Comparison of ENCODE assay signal across 23 mouse cellular contexts in the genomic region with DNA sequence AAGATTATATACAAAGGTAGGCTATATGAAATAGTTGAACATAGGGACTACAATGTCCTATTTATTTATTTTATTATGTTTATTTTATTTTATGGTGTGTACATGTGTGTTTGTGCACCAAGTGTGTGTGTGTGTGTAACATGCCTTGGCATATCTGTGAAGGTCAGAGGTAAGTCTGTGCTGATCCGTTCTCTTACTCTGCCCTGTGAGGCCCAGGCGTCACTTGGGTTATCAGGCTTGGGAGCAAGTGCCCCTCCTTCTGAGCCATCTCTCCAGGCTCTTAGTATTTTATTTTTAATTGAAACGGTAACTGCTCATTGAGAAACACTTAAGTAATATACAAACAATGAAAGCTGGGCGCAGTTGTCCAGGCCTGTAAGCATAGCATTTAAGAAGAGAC. TPM values are rescaled to one million over a fixed set of nuclear protein-coding genes. Genes with fewer than 3 reads are reported as not detected.
DNase-seq lines count a peak whose midpoint lies in the region; ATAC-seq and TF ChIP-seq lines count a peak whose summit lies in the region.
"Had no signal": no experiment of that assay in that cellular context is flagged by ENCODE, and none has a peak within 500 bp of the region (broad histone marks: within the 10 kb centered on the region; RNA-seq: fewer than 3 reads in every experiment).

No protein-coding gene starts in this region.

- no peak overlapping the region for H3K4me3 ChIP-seq in liver, embryonic 11.5 days (ENCODE audit: low read depth, low read length)
- H3K4me3 ChIP-seq in liver, embryonic 14.5 days (ENCODE audit: insufficient read depth in 1 of 2, low read depth in 2 of 2, low read length in 2 of 2), result no peak overlapping the region
- no peak overlapping the region for H3K4me3 ChIP-seq in left cerebral cortex, adult 2 months
- no peak overlapping the region for H3K4me3 ChIP-seq in forebrain, postnatal 0 days (ENCODE audit: low read depth, low read length)
- H3K4me3 ChIP-seq: heart, embryonic 12.5 days; heart, embryonic 15.5 days; hindbrain, embryonic 10.5 days had no signal

- peak; percentile 16 for DNase-seq in c-Kit-positive CD71-positive TER-119-positive erythroid progenitor cells, embryonic 14.5 days (ENCODE audit: low spot score)
- no peak for DNase-seq in liver, embryonic 11.5 days (ENCODE audit: low spot score)
- no peak for DNase-seq in liver, embryonic 14.5 days (ENCODE audit: low read depth in 3 of 3, low spot score in 3 of 3)
- DNase-seq in left cerebral cortex, adult 2 months (ENCODE audit: extremely low spot score in 1 of 2, low spot score in 2 of 2), result no peak
- DNase-seq in adrenal gland, postnatal 14 days, result no peak
- no peak for DNase-seq in forebrain, postnatal 0 days
- DNase-seq: adrenal gland, adult 2 months; adrenal gland, postnatal 25 days; cerebellum, adult 18-20 months; cerebellum, adult 9-10 months; cerebellum, postnatal 14 days; gastrocnemius, postnatal 25 days; heart, adult 18-20 months; heart, postnatal 10 days; heart, postnatal 36 days had no signal

- H3K27ac ChIP-seq in liver, embryonic 11.5 days (ENCODE audit: low read depth, low read length), result no peak overlapping the region
- no peak overlapping the region for H3K27ac ChIP-seq in liver, embryonic 14.5 days
- H3K27ac ChIP-seq in left cerebral cortex, adult 2 months, result no peak overlapping the region
- H3K27ac ChIP-seq in forebrain, postnatal 0 days (ENCODE audit: low read depth, low read length), result no peak overlapping the region
- H3K27ac ChIP-seq: heart, embryonic 15.5 days; hindbrain, embryonic 10.5 days; hindbrain, embryonic 14.5 days; hindbrain, postnatal 0 days had no signal

- no peak overlapping the region for H3K9ac ChIP-seq in liver, embryonic 11.5 days (ENCODE audit: low read depth, low read length)
- H3K9ac ChIP-seq in liver, embryonic 14.5 days (replicated peaks), result no peak overlapping the region
- H3K9ac ChIP-seq in forebrain, postnatal 0 days, result no peak overlapping the region
- H3K9ac ChIP-seq: heart, embryonic 12.5 days; heart, embryonic 15.5 days; hindbrain, embryonic 14.5 days had no signal

- H3K4me2 ChIP-seq in liver, embryonic 11.5 days, result peak overlapping the region; percentile 28; the same call in 1 of the 2 replicates
- 0 out of 2 replicates have a peak overlapping the region, but pooled peaks have one; percentile 15 for H3K4me2 ChIP-seq in liver, embryonic 14.5 days (ENCODE audit: low read depth)
- no peak overlapping the region for H3K4me2 ChIP-seq in forebrain, postnatal 0 days (ENCODE audit: low read depth)
- H3K4me2 ChIP-seq: heart, embryonic 12.5 days; heart, embryonic 15.5 days; hindbrain, embryonic 14.5 days had no signal

- peak; percentile 70; the same call in 1 of the 2 replicates for ATAC-seq in liver, embryonic 11.5 days (replicated peaks; ENCODE audit: low FRiP score)
- peak; percentile 58; the same call in 1 of the 2 replicates for ATAC-seq in liver, embryonic 14.5 days (ENCODE audit: insufficient read depth)
- no peak for ATAC-seq in forebrain, postnatal 0 days
- ATAC-seq: CD4-positive, CD25-positive, alpha-beta regulatory T cell, adult 4 months; forebrain, embryonic 14.5 days; hindbrain, postnatal 0 days had no signal

- no peak for TF ChIP-seq CTCF in liver, embryonic 14.5 days (IDR thresholded peaks at IDR 0.05; ENCODE audit: low read depth)
- no peak for TF ChIP-seq CTCF in left cerebral cortex, adult 2 months (IDR thresholded peaks at IDR 0.05)
- no peak for TF ChIP-seq CTCF in forebrain, postnatal 0 days (IDR thresholded peaks at IDR 0.05; ENCODE audit: low read depth)

- TF ChIP-seq EP300 in liver, embryonic 14.5 days (IDR thresholded peaks at IDR 0.05; ENCODE audit: low read depth), result no peak

- H3K36me3 ChIP-seq in liver, embryonic 11.5 days (ENCODE audit: control insufficient read depth, insufficient read depth, low read length), result no peaks in the 10 kb centered on the region
- no peaks in the 10 kb centered on the region for H3K36me3 ChIP-seq in liver, embryonic 14.5 days (replicated peaks; ENCODE audit: control insufficient read depth, insufficient read depth, low read depth)
- no peaks in the 10 kb centered on the region for H3K36me3 ChIP-seq in forebrain, postnatal 0 days (ENCODE audit: insufficient read depth)
- H3K36me3 ChIP-seq: heart, embryonic 12.5 days; heart, embryonic 15.5 days; hindbrain, embryonic 10.5 days had no signal

- intact Hi-C loops in left cerebral cortex, adult 2 months (cut with DNase I), result no loop called here

- WGBS in liver, embryonic 11.5 days, result 63% methylated on average over 4 of the region's 4 CpGs
- 28% methylated on average over 4 of the region's 4 CpGs for WGBS in liver, embryonic 14.5 days (ENCODE audit: insufficient replicate concordance)
- 87% methylated on average over 4 of the region's 4 CpGs for WGBS in forebrain, postnatal 0 days

- H3K4me1 ChIP-seq in liver, embryonic 11.5 days (replicated peaks; ENCODE audit: control insufficient read depth, insufficient read depth, low read length), result peaks cover 27% of the 10 kb centered on the region
- peaks cover 15 to 42% of the 10 kb centered on the region in 2 experiments for H3K4me1 ChIP-seq in liver, embryonic 14.5 days (replicated peaks; ENCODE audit: control insufficient read depth in 2 of 2, insufficient read depth in 2 of 2, low read length in 1 of 2)
- H3K4me1 ChIP-seq in forebrain, postnatal 0 days (ENCODE audit: insufficient read depth), result no peaks in the 10 kb centered on the region
- H3K4me1 ChIP-seq: hindbrain, embryonic 10.5 days had no signal

- no peaks in the 10 kb centered on the region for H3K9me3 ChIP-seq in liver, embryonic 11.5 days (ENCODE audit: control insufficient read depth, low read length)
- no peaks in the 10 kb centered on the region for H3K9me3 ChIP-seq in liver, embryonic 14.5 days (ENCODE audit: control insufficient read depth, low read length)
- no peaks in the 10 kb centered on the region for H3K9me3 ChIP-seq in forebrain, postnatal 0 days (ENCODE audit: low read length)
- H3K9me3 ChIP-seq: heart, embryonic 12.5 days; heart, embryonic 15.5 days; hindbrain, embryonic 10.5 days had no signal

- H3K27me3 ChIP-seq in liver, embryonic 11.5 days (replicated peaks; ENCODE audit: control insufficient read depth, insufficient read depth, low read length), result no peaks in the 10 kb centered on the region
- no peaks in the 10 kb centered on the region for H3K27me3 ChIP-seq in liver, embryonic 14.5 days (ENCODE audit: control insufficient read depth, insufficient read depth, low read length)
- H3K27me3 ChIP-seq in forebrain, postnatal 0 days (ENCODE audit: insufficient read depth, low read length), result no peaks in the 10 kb centered on the region
- H3K27me3 ChIP-seq: heart, embryonic 12.5 days; heart, embryonic 15.5 days had no signal

RNA-seq across cellular contexts. Expression of gene Tob1, which starts 10.8 kb away (rescaled TPM):
- 18.4 and 18.6 TPM in 2 replicates for polyA plus RNA-seq in liver, embryonic 11.5 days (2014; fragmentation: Nextera tagmentation; extraction: Ambion mirVana)
- polyA plus RNA-seq in liver, embryonic 14.5 days (2012; rRNA removed), result 7.5 and 7.8 TPM in 2 replicates
- polyA plus RNA-seq in liver, embryonic 14.5 days (2014; fragmentation: Nextera tagmentation; extraction: Ambion mirVana), result 8.3 and 9.1 TPM in 2 replicates
- 10 to 100 TPM; 42.4 to 47.9 TPM for total RNA-seq in left cerebral cortex, adult 2 months (2021)
- total RNA-seq in adrenal gland, postnatal 14 days (2021), result 158 and 199 TPM in 2 replicates
- total RNA-seq in forebrain, postnatal 0 days (2014; rRNA removed), result 12.5 and 17.3 TPM in 2 replicates
- 27.9 and 31.6 TPM in 2 replicates for polyA plus RNA-seq in forebrain, postnatal 0 days (2015; fragmentation: Nextera tagmentation; extraction: Ambion mirVana)

RNA-seq across cellular contexts. Expression of gene Wfikkn2, which starts 45.4 kb away (rescaled TPM):
- 0.36 and 0.38 TPM in 2 replicates for polyA plus RNA-seq in liver, embryonic 11.5 days (2014; fragmentation: Nextera tagmentation; extraction: Ambion mirVana)
- 0.12 and 0.23 TPM in 2 replicates for polyA plus RNA-seq in liver, embryonic 14.5 days (2012; rRNA removed)
- polyA plus RNA-seq in liver, embryonic 14.5 days (2014; fragmentation: Nextera tagmentation; extraction: Ambion mirVana), result 0.05 and 0.17 TPM in 2 replicates
- total RNA-seq in left cerebral cortex, adult 2 months (2021), result 1 to 10 TPM; 1.3 to 1.6 TPM
- 0.63 and 0.68 TPM in 2 replicates for total RNA-seq in adrenal gland, postnatal 14 days (2021)
- 5.9 and 6.4 TPM in 2 replicates for total RNA-seq in forebrain, postnatal 0 days (2014; rRNA removed)
- polyA plus RNA-seq in forebrain, postnatal 0 days (2015; fragmentation: Nextera tagmentation; extraction: Ambion mirVana), result 6.5 and 10.0 TPM in 2 replicates
- total RNA-seq: MEL had no signal
